Mouse (Mus musculus) MEL (cell line): ENCODE measurements around the gene Map7d1. TPM values are rescaled to one million over a fixed set of nuclear protein-coding genes. Genes with fewer than 3 reads are reported as not detected.

Source experiments
- DNase-seq: peaks from one replicate; pipeline ENCODE4 v3.0.0; 2011; ENCODE audit warnings: low read depth, low spot score
- H3K27ac ChIP-seq: 2 replicates; pipeline ENCODE4 v1.5.1; 2012; ENCODE audit warnings: low read depth, mild to moderate bottlenecking, control low read depth, low read length, moderate library complexity; ENCODE audit not compliant: control insufficient read depth
- H3K27me3 ChIP-seq, 2 experiments: fragments of 150-350 bp in 1 of 2; sonication (generic) in 1 of 2; 2 replicates each; pipeline ENCODE4 v1.6.1; 2012; ENCODE audit warnings: low read length in 2 of 2, mild to moderate bottlenecking in 2 of 2, improper control_type of control experiment in 1 of 2, moderate library complexity in 1 of 2; ENCODE audit not compliant: insufficient read depth in 2 of 2, control insufficient read depth in 1 of 2
- H3K36me3 ChIP-seq, 2 experiments: 2 replicates each; pipeline ENCODE4 v1.6.1; 2012 to 2014; ENCODE audit warnings: low read length in 2 of 2, improper control_type of control experiment in 1 of 2, inconsistent platforms in 1 of 2, mild to moderate bottlenecking in 1 of 2; ENCODE audit not compliant: insufficient read depth in 2 of 2, control insufficient read depth in 1 of 2
- H3K4me1 ChIP-seq, 2 experiments: fragments of 150-350 bp in 1 of 2; sonication (generic) in 1 of 2; 2 replicates each; pipeline ENCODE4 v1.6.1; 2012; ENCODE audit warnings: low read length in 2 of 2, improper control_type of control experiment in 1 of 2, mild to moderate bottlenecking in 1 of 2; ENCODE audit not compliant: insufficient read depth in 2 of 2, control insufficient read depth in 1 of 2
- H3K4me3 ChIP-seq, 2 experiments: fragments of 150-350 bp in 1 of 2; sonication (generic) in 1 of 2; 2 replicates each; pipeline ENCODE4 v1.5.1; 2012; ENCODE audit warnings: low read depth in 2 of 2, low read length in 2 of 2, mild to moderate bottlenecking in 2 of 2, moderate library complexity in 2 of 2, control low read depth in 1 of 2, improper control_type of control experiment in 1 of 2; ENCODE audit not compliant: control insufficient read depth in 1 of 2, insufficient read depth in 1 of 2
- H3K79me2 ChIP-seq: 2 replicates; pipeline ENCODE4 v1.6.1; 2012; ENCODE audit warnings: mild to moderate bottlenecking, low read length, moderate library complexity; ENCODE audit not compliant: control insufficient read depth, poor library complexity, insufficient read depth
- H3K9ac ChIP-seq: 2 replicates; pipeline ENCODE4 v1.6.1; 2012; ENCODE audit warnings: low read depth, mild to moderate bottlenecking, control low read depth, low read length, moderate library complexity; ENCODE audit not compliant: control insufficient read depth, poor library complexity, severe bottlenecking
- H3K9me3 ChIP-seq: fragments of 150-350 bp; sonication (generic); replicated peaks from 2 replicates; pipeline ENCODE4 v1.6.1; 2012; ENCODE audit warnings: mild to moderate bottlenecking, low read length, improper control_type of control experiment, moderate library complexity; ENCODE audit not compliant: insufficient read depth
- BHLHE40 ChIP-seq: IDR thresholded peaks from 2 replicates; pipeline ENCODE4 v1.6.1; 2012; ENCODE audit warnings: low read depth, mild to moderate bottlenecking, inconsistent platforms, low read length, improper control_type of control experiment, borderline replicate concordance
- CHD1 ChIP-seq: IDR thresholded peaks from 2 replicates; pipeline ENCODE4 v1.6.1; 2012; ENCODE audit warnings: low read depth, mild to moderate bottlenecking, inconsistent platforms, low read length, improper control_type of control experiment
- CHD2 ChIP-seq: IDR thresholded peaks from 2 replicates; pipeline ENCODE4 v1.6.1; 2011; ENCODE audit warnings: low read length, improper control_type of control experiment
- CTCF ChIP-seq, 3 experiments: IDR thresholded peaks in 2 of 3; conservative IDR thresholded peaks in 1 of 3; 2 replicates each; pipeline ENCODE4 v1.5.1; 2011 to 2012; ENCODE audit warnings: low read length in 3 of 3, low read depth in 2 of 3, mild to moderate bottlenecking in 2 of 3, improper control_type of control experiment in 1 of 3, inconsistent platforms in 1 of 3, mixed read lengths in 1 of 3, moderate library complexity in 1 of 3; ENCODE audit not compliant: control insufficient read depth in 1 of 3, insufficient read depth in 1 of 3, poor library complexity in 1 of 3, severe bottlenecking in 1 of 3
- E2F4 ChIP-seq: IDR thresholded peaks from 2 replicates; pipeline ENCODE4 v1.6.1; 2011; ENCODE audit warnings: low read depth, low read length, improper control_type of control experiment, borderline replicate concordance
- ELF1 ChIP-seq: IDR thresholded peaks from 2 replicates; pipeline ENCODE4 v1.6.1; 2014; ENCODE audit warnings: low read depth, mild to moderate bottlenecking, inconsistent platforms, low read length, improper control_type of control experiment, moderate library complexity
- EP300 ChIP-seq, 2 experiments: IDR thresholded peaks; 2 replicates each; pipeline ENCODE4 v1.6.1; 2011; ENCODE audit warnings: improper control_type of control experiment in 2 of 2, low read length in 2 of 2, low read depth in 1 of 2, mild to moderate bottlenecking in 1 of 2
- ETS1 ChIP-seq: IDR thresholded peaks from 2 replicates; pipeline ENCODE4 v1.6.1; 2012; ENCODE audit warnings: low read depth, mild to moderate bottlenecking, inconsistent platforms, low read length, improper control_type of control experiment, moderate library complexity
- GABPA ChIP-seq: IDR thresholded peaks from 2 replicates; pipeline ENCODE4 v1.6.1; 2012; ENCODE audit warnings: low read depth, mild to moderate bottlenecking, inconsistent platforms, low read length, improper control_type of control experiment, moderate library complexity
- GATA1 ChIP-seq: IDR thresholded peaks from 2 replicates; pipeline ENCODE4 v1.6.1; 2011; ENCODE audit warnings: low read depth, low read length, improper control_type of control experiment
- HCFC1 ChIP-seq: IDR thresholded peaks from 2 replicates; pipeline ENCODE4 v1.6.1; 2012; ENCODE audit warnings: low read depth, mild to moderate bottlenecking, inconsistent platforms, low read length, improper control_type of control experiment, moderate library complexity
- JUND ChIP-seq: IDR thresholded peaks from 2 replicates; pipeline ENCODE4 v1.6.1; 2011; ENCODE audit warnings: low read depth, mild to moderate bottlenecking, improper control_type of control experiment, low read length
- MAFK ChIP-seq: IDR thresholded peaks from 2 replicates; pipeline ENCODE4 v1.6.1; 2011; ENCODE audit warnings: low read depth, mild to moderate bottlenecking, low read length, improper control_type of control experiment, borderline replicate concordance
- MAX ChIP-seq: IDR thresholded peaks from 2 replicates; pipeline ENCODE4 v1.6.1; 2011; ENCODE audit warnings: low read length, improper control_type of control experiment
- MAZ ChIP-seq: IDR thresholded peaks from 2 replicates; pipeline ENCODE4 v1.6.1; 2012; ENCODE audit warnings: low read depth, mild to moderate bottlenecking, inconsistent platforms, low read length, improper control_type of control experiment
- MEF2A ChIP-seq: IDR thresholded peaks from 2 replicates; pipeline ENCODE4 v1.6.1; 2014; ENCODE audit warnings: low read depth, mild to moderate bottlenecking, inconsistent platforms, low read length, improper control_type of control experiment; ENCODE audit not compliant: poor library complexity, insufficient replicate concordance, severe bottlenecking; ENCODE audit errors: extremely low read depth
- MXI1 ChIP-seq: IDR thresholded peaks from 2 replicates; pipeline ENCODE4 v1.6.1; 2011; ENCODE audit warnings: mild to moderate bottlenecking, low read depth, low read length, improper control_type of control experiment
- MYB ChIP-seq: IDR thresholded peaks from 2 replicates; pipeline ENCODE4 v1.6.1; 2011; ENCODE audit warnings: mild to moderate bottlenecking, low read depth, low read length, improper control_type of control experiment
- MYC ChIP-seq: IDR thresholded peaks from 2 replicates; pipeline ENCODE4 v1.6.1; 2011; ENCODE audit warnings: low read depth, mild to moderate bottlenecking, low read length, improper control_type of control experiment, moderate library complexity
- NRF1 ChIP-seq: IDR thresholded peaks from 2 replicates; pipeline ENCODE4 v1.6.1; 2014; ENCODE audit warnings: low read depth, mild to moderate bottlenecking, inconsistent platforms, low read length, improper control_type of control experiment, moderate library complexity; ENCODE audit not compliant: poor library complexity, insufficient read depth, severe bottlenecking
- POLR2A ChIP-seq, 2 experiments: IDR thresholded peaks; 2 replicates each; pipeline ENCODE4 v1.6.1; 2011 to 2012; ENCODE audit warnings: low read length in 2 of 2, mild to moderate bottlenecking in 2 of 2, control low read depth in 1 of 2, improper control_type of control experiment in 1 of 2, low read depth in 1 of 2, moderate library complexity in 1 of 2; ENCODE audit not compliant: control insufficient read depth in 1 of 2, insufficient read depth in 1 of 2, poor library complexity in 1 of 2
- POLR2AphosphoS2 ChIP-seq: IDR thresholded peaks from 2 replicates; pipeline ENCODE4 v1.6.1; 2011; ENCODE audit warnings: low read length, improper control_type of control experiment
- RAD21 ChIP-seq: IDR thresholded peaks from 2 replicates; pipeline ENCODE4 v1.6.1; 2011; ENCODE audit warnings: mild to moderate bottlenecking, low read depth, low read length, improper control_type of control experiment
- RCOR1 ChIP-seq: IDR thresholded peaks from 2 replicates; pipeline ENCODE4 v1.6.1; 2012; ENCODE audit warnings: low read depth, mild to moderate bottlenecking, inconsistent platforms, low read length, improper control_type of control experiment
- SIN3A ChIP-seq: IDR thresholded peaks from 2 replicates; pipeline ENCODE4 v1.6.1; 2012; ENCODE audit warnings: low read length, improper control_type of control experiment, inconsistent platforms
- SMC3 ChIP-seq: IDR thresholded peaks from 2 replicates; pipeline ENCODE4 v1.6.1; 2011; ENCODE audit warnings: low read depth, low read length, improper control_type of control experiment
- TBP ChIP-seq: IDR thresholded peaks from 2 replicates; pipeline ENCODE4 v1.8.0; 2011; ENCODE audit warnings: low read depth, low read length, improper control_type of control experiment
- TCF12 ChIP-seq: IDR thresholded peaks from 2 replicates; pipeline ENCODE4 v1.6.1; 2014; ENCODE audit warnings: low read depth, mild to moderate bottlenecking, inconsistent platforms, low read length, improper control_type of control experiment, moderate library complexity
- UBTF ChIP-seq: IDR thresholded peaks from 2 replicates; pipeline ENCODE4 v1.6.1; 2012; ENCODE audit warnings: low read depth, mild to moderate bottlenecking, inconsistent platforms, low read length, improper control_type of control experiment, moderate library complexity, borderline replicate concordance; ENCODE audit not compliant: insufficient read depth
- USF1 ChIP-seq: IDR thresholded peaks from 2 replicates; pipeline ENCODE4 v1.6.1; 2014; ENCODE audit warnings: low read depth, mild to moderate bottlenecking, inconsistent platforms, low read length, improper control_type of control experiment, moderate library complexity
- USF2 ChIP-seq, 2 experiments: IDR thresholded peaks; 2 replicates each; pipeline ENCODE4 v1.6.1; 2011 to 2012; ENCODE audit warnings: improper control_type of control experiment in 2 of 2, low read length in 2 of 2, borderline replicate concordance in 1 of 2, inconsistent platforms in 1 of 2, low read depth in 1 of 2, mild to moderate bottlenecking in 1 of 2; ENCODE audit not compliant: insufficient read depth in 1 of 2
- ZC3H11A ChIP-seq: IDR thresholded peaks from 2 replicates; pipeline ENCODE4 v1.6.1; 2012; ENCODE audit warnings: low read depth, mild to moderate bottlenecking, inconsistent platforms, low read length, improper control_type of control experiment
- ZKSCAN1 ChIP-seq: IDR thresholded peaks from 2 replicates; pipeline ENCODE4 v1.6.1; 2012; ENCODE audit warnings: low read depth, mild to moderate bottlenecking, inconsistent platforms, low read length, improper control_type of control experiment, moderate library complexity
- ZMIZ1 ChIP-seq: IDR thresholded peaks from 2 replicates; pipeline ENCODE4 v1.6.1; 2012; ENCODE audit warnings: low read depth, mild to moderate bottlenecking, inconsistent platforms, low read length, improper control_type of control experiment, moderate library complexity
- ZNF384 ChIP-seq: IDR thresholded peaks from 2 replicates; pipeline ENCODE4 v1.6.1; 2012; ENCODE audit warnings: low read depth, mild to moderate bottlenecking, inconsistent platforms, low read length, improper control_type of control experiment
- polyA plus RNA-seq, 2 experiments: library from polyadenylated mRNA; stranded (reverse) in 1 of 2; unstranded in 1 of 2; fragments of >175 nt in 1 of 2; fragments of >200 nt in 1 of 2; gene quantifications; 2 replicates each; pipeline versions ENCODE4 v1.2.1 to v1.2.4; 2012; ENCODE audit warnings: low replicate concordance in 2 of 2, low read depth in 1 of 2; ENCODE audit not compliant: insufficient read length in 2 of 2, insufficient read depth in 1 of 2, missing spikeins in 1 of 2
- total RNA-seq: library from RNA; depleted of rRNA; stranded (reverse); fragments of 300-350 nt; gene quantifications from 2 replicates; pipeline ENCODE4 v1.2.3, GENCODE M21; 2012; rRNA removed

Map7d1 gene
- 15.4 and 16.4 TPM in 2 replicates for total RNA-seq
- 10 to 100 TPM in 1 of 2 experiments, not detected in 1; 58.2 TPM for polyA plus RNA-seq

DNA sequence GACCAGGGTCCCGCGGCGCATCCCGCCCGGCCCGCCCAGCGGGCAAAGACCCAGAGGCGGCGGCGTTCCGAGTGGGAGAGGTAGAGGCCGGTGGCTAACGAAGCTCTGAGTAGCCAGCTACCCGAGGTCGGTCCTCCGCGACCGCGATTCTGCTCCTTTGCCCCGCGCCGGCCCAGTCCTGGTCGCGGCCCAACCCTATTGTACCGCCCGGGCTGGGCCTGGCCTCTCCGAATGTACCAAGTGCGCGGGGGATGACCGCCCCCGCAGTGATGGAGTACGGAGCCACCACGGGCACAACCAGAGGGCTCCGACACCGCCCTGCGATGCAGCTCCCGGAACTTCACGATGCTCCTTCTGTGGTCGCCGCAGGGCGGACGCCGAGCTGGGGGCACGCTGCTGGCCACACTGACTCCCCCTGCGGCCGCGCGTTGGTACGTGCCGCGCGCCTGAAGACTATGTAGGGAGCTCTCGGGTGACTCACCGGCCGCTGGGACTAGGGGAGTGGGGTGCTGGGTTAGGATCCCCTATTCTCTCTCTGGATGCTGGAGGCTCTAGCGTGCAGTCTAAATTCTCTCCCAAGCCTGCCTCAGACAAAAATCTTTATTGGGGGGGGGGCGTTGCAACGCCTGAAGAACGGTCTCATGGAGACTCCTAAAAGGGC, at the start of gene Map7d1:
TSS of gene Map7d1 (minus strand) at position 213 of the 661 bp plus-strand sequence.
- Histone ChIP-seq H3K9me3 (no peaks in the 10 kb centered on the region), H3K27ac (peak within 1 kb of the TSS; percentile 78), H3K79me2 (peaks cover 25% of the 10 kb centered on the region), H3K4me3 (peak within 1 kb of the TSS; percentile 79 to 84), H3K27me3 (no peaks in the 10 kb centered on the region), H3K36me3 (peaks cover 0 to 11% of the 10 kb centered on the region in 2 experiments; a peak in 2 of 4 replicates), H3K9ac (peak within 1 kb of the TSS; percentile 84), H3K4me1 (peaks cover 2 to 31% of the 10 kb centered on the region in 2 experiments; a peak in 3 of 4 replicates)
- peak; percentile 90 for DNase-seq
- TF ChIP-seq MXI1 (peak; percentile 49), ZNF384 (no peak), MAX (no peak), USF1 (no peak), RAD21 (no peak), MAFK (no peak), ELF1 (no peak), JUND (no peak), BHLHE40 (no peak), RCOR1 (no peak), GATA1 (no peak), E2F4 (no peak), TBP (peak; percentile 48; the same call in 1 of the 2 replicates), ZKSCAN1 (no peak), SMC3 (no peak), ZMIZ1 (0 out of 2 replicates have a peak, but pooled peaks have one; percentile 59), CHD1 (peak; percentile 100), POLR2A (IDR thresholded peaks at IDR 0.05; ENCODE audit: control insufficient read depth in 1 of 2, insufficient read depth in 1 of 2, low read depth in 1 of 2, low read length in 2 of 2, poor library complexity in 1 of 2) (peak in 1 of 2 experiments; percentile 79; a peak in 3 of 4 replicates), ETS1 (no peak), SIN3A (no peak; the same call in 1 of the 2 replicates), GABPA (no peak), MYB (no peak), HCFC1 (peak; percentile 66; the same call in 1 of the 2 replicates), MEF2A (no peak), UBTF (peak; percentile 87; the same call in 1 of the 2 replicates), USF2 (IDR thresholded peaks at IDR 0.05; ENCODE audit: borderline replicate concordance in 1 of 2, insufficient read depth in 1 of 2, low read depth in 1 of 2, low read length in 2 of 2) (no peak), POLR2AphosphoS2 (peak; percentile 45; the same call in 1 of the 2 replicates), NRF1 (no peak), CTCF (IDR thresholded peaks at IDR 0.05 in 2 of 3, conservative IDR thresholded peaks at IDR 0.05 in 1 of 3; ENCODE audit: control insufficient read depth in 1 of 3, insufficient read depth in 1 of 3, low read depth in 2 of 3, low read length in 3 of 3, poor library complexity in 1 of 3, severe bottlenecking in 1 of 3) (no peak), TCF12 (peak; percentile 40), MAZ (peak; percentile 21; the same call in 1 of the 2 replicates), ZC3H11A (no peak), CHD2 (no peak), MYC (no peak), EP300 (IDR thresholded peaks at IDR 0.05; ENCODE audit: low read depth in 1 of 2, low read length in 2 of 2) (no peak; a peak in 1 of 4 replicates)
